Comparison of ENCODE assay signal across 8 mouse cellular contexts in genomic region chr6:31390243-31390981, GRCm38 (mm10). TPM values are rescaled to one million over a fixed set of nuclear protein-coding genes. Genes with fewer than 3 reads are reported as not detected.
A peak's percentile ranks its signal among the peaks of the same experiment; 100 is the strongest.
DNase-seq lines count a peak whose midpoint lies in the region.

No protein-coding gene starts in this region.

- peak; percentile 95 for DNase-seq in heart, adult 11 months
- no peak for DNase-seq in heart, postnatal 25 days (ENCODE audit: low spot score)
- DNase-seq in CD4-positive, CD25-positive, alpha-beta regulatory T cell, adult 2 months (ENCODE audit: low read depth, low spot score): peak; percentile 47
- DNase-seq in gastrocnemius, postnatal 14 days: peak; percentile 29
- peak; percentile 44 for DNase-seq in kidney, postnatal 14 days
- DNase-seq in testis, postnatal 14 days (ENCODE audit: low spot score): peak; percentile 41
- no peak for DNase-seq in spleen, adult 12 weeks (ENCODE audit: low spot score)
- no peak for DNase-seq in layer of hippocampus, postnatal 25 days (ENCODE audit: extremely low spot score in 1 of 2, low spot score in 1 of 2)

- intact Hi-C loops in heart, postnatal 25 days (cut with DNase I): loop anchor here (5.0 kb wide), 1 partner anchor 203 kb away; no protein-coding TSS in a partner anchor
- intact Hi-C loops in gastrocnemius, postnatal 14 days (cut with DNase I; ENCODE audit: low total_unique reads): loop anchor here (10.0 kb wide), 1 partner anchor 196 kb away; no protein-coding TSS in a partner anchor

RNA-seq across cellular contexts. Expression of gene Mkln1, which starts 8.1 kb away (rescaled TPM):
- 100 to 1,000 TPM; 164 to 171 TPM for total RNA-seq in heart, postnatal 25 days (2021)
- total RNA-seq in gastrocnemius, postnatal 14 days (2021): 100 to 1,000 TPM; 109 to 112 TPM
- total RNA-seq in layer of hippocampus, postnatal 25 days (2021): 100 to 1,000 TPM; 141 to 142 TPM

Comparison
In these comparisons a context has a peak if more than half of its experiments do, and no peak if none do; other contexts are left out.
1. DNase-seq: peak in heart, adult 11 months (single experiment), CD4-positive, CD25-positive, alpha-beta regulatory T cell, adult 2 months (single experiment), gastrocnemius, postnatal 14 days (single experiment), kidney, postnatal 14 days (single experiment) and testis, postnatal 14 days (single experiment); none in heart, postnatal 25 days (single experiment), spleen, adult 12 weeks (single experiment) and layer of hippocampus, postnatal 25 days (0 of 2).